Mouse (Mus musculus) cerebellum, adult 2 months (tissue): Measurements from ENCODE around the gene Rnf130. TPM values are rescaled to one million over a fixed set of nuclear protein-coding genes. Genes with fewer than 3 reads are reported as not detected.

Experiments
- DNase-seq, 2 experiments: peaks; one replicate each; pipeline ENCODE4 v3.0.0; 2021
- H3K27ac ChIP-seq: fragments of 200-500 bp; 2 replicates; pipeline ENCODE4 v1.5.1; 2012; ENCODE audit warnings: low read length, control low read depth, inconsistent platforms; ENCODE audit not compliant: insufficient read depth
- H3K27me3 ChIP-seq: fragments of 200-500 bp; 2 replicates; pipeline ENCODE4 v1.6.1; 2012; ENCODE audit warnings: inconsistent platforms, mild to moderate bottlenecking, low read length, moderate library complexity; ENCODE audit not compliant: control insufficient read depth, insufficient read depth
- H3K4me1 ChIP-seq: fragments of 200-500 bp; 2 replicates; pipeline ENCODE4 v1.6.1; 2011; ENCODE audit warnings: low read length; ENCODE audit not compliant: control insufficient read depth, insufficient read depth
- H3K4me3 ChIP-seq: fragments of 200-500 bp; replicated peaks from 2 replicates; pipeline ENCODE3; 2011; ENCODE audit warnings: mild to moderate bottlenecking, low read depth, low read length, control low read depth; ENCODE audit not compliant: insufficient read depth
- CTCF ChIP-seq: fragments of 200-500 bp; IDR thresholded peaks from 2 replicates; pipeline ENCODE4 v1.5.1; 2011; ENCODE audit warnings: low read depth, mild to moderate bottlenecking, control low read depth, low read length, moderate library complexity, borderline replicate concordance; ENCODE audit not compliant: insufficient read depth
- POLR2A ChIP-seq: fragments of 200-500 bp; IDR thresholded peaks from 2 replicates; pipeline ENCODE4 v1.6.1; 2011; ENCODE audit warnings: low read length, control low read depth, borderline replicate concordance; ENCODE audit not compliant: insufficient read depth
- WGBS: fragments of 180-500 bp; shearing (Covaris S2); methylation state at CpG from one replicate; pipeline ENCODE4 v1.1.7; 2018; 5-methylcytosine and 5-hydroxymethylcytosine counted together
- polyA plus RNA-seq: library from polyadenylated mRNA; depleted of rRNA; stranded (reverse); fragments of >200 nt; gene quantifications from 2 replicates; pipeline ENCODE4 v1.2.3, GENCODE M21; 2012

Gene Rnf130
- polyA plus RNA-seq, 1 experiment, result 76.6 TPM

- Histone ChIP-seq H3K4me1 (peaks cover 6% of the 10 kb centered on the region), H3K4me3 (peak overlapping the region; percentile 71), H3K27ac (no peak overlapping the region; the same call in 1 of the 2 replicates), H3K27me3 (no peaks in the 10 kb centered on the region)
- no peak for DNase-seq
- WGBS, result 1% methylated on average over 3 of the region's 3 CpGs
- TF ChIP-seq CTCF, result no peak
- TF ChIP-seq POLR2A, result no peak
Observed at GRCm38 (mm10) chr11:50026521-50027090, 1.5 kb downstream of the Rnf130 start.

GRCm38 (mm10) chr11:50028416-50028815, 3.3 kb downstream of the Rnf130 start:
- Histone ChIP-seq H3K4me3 (no peak overlapping the region), H3K4me1 (peaks cover 7% of the 10 kb centered on the region), H3K27me3 (no peaks in the 10 kb centered on the region), H3K27ac (no peak overlapping the region)
- TF ChIP-seq CTCF (no peak), POLR2A (no peak)
- DNase-seq, result peak in 1 of 2 experiments; percentile 47

GRCm38 (mm10) chr11:50034155-50034554, 9.0 kb downstream of the Rnf130 start:
- H3K27ac ChIP-seq, result no peak overlapping the region
- no peaks in the 10 kb centered on the region for H3K27me3 ChIP-seq
- peaks cover 20% of the 10 kb centered on the region for H3K4me1 ChIP-seq
- TF ChIP-seq POLR2A (no peak), CTCF (no peak)
- H3K4me3 ChIP-seq, result no peak overlapping the region
- no peak for DNase-seq

- peaks cover 20% of the 10 kb centered on the region for H3K4me1 ChIP-seq
- H3K27ac ChIP-seq, result no peak overlapping the region; the same call in 1 of the 2 replicates
- H3K27me3 ChIP-seq, result no peaks in the 10 kb centered on the region
- TF ChIP-seq POLR2A, result no peak
- no peak for TF ChIP-seq CTCF
- 75% methylated on average over 3 of the region's 3 CpGs for WGBS
- DNase-seq, result no peak
- H3K4me3 ChIP-seq, result no peak overlapping the region
Observed at GRCm38 (mm10) chr11:50035726-50036125, 10.6 kb downstream of the Rnf130 start.

- Histone ChIP-seq H3K27me3 (no peaks in the 10 kb centered on the region), H3K4me3 (no peak overlapping the region), H3K27ac (no peak overlapping the region), H3K4me1 (peaks cover 16% of the 10 kb centered on the region; the same call in 1 of the 2 replicates)
- peak; percentile 44 to 81 for DNase-seq
- TF ChIP-seq CTCF (no peak), POLR2A (no peak)
- 11% methylated on average over 4 of the region's 4 CpGs for WGBS
Observed at GRCm38 (mm10) chr11:50036781-50037460, 11.8 kb downstream of the Rnf130 start.

GRCm38 (mm10) chr11:50038757-50039156, 13.6 kb downstream of the Rnf130 start:
- Histone ChIP-seq H3K27ac (no peak overlapping the region), H3K4me1 (peaks cover 16% of the 10 kb centered on the region; the same call in 1 of the 2 replicates), H3K4me3 (no peak overlapping the region), H3K27me3 (no peaks in the 10 kb centered on the region)
- WGBS, result 80% methylated on average over 1 of the region's 1 CpGs
- TF ChIP-seq CTCF, result no peak
- no peak for TF ChIP-seq POLR2A
- no peak for DNase-seq

GRCm38 (mm10) chr11:50041148-50041547, 16.0 kb downstream of the Rnf130 start:
- WGBS, result 68% methylated on average over 3 of the region's 3 CpGs

GRCm38 (mm10) chr11:50042345-50042997, 17.3 kb downstream of the Rnf130 start:
- Histone ChIP-seq H3K27me3 (no peaks in the 10 kb centered on the region), H3K4me1 (peaks cover 9% of the 10 kb centered on the region), H3K27ac (no peak overlapping the region), H3K4me3 (no peak overlapping the region)
- 59% methylated on average over 4 of the region's 4 CpGs for WGBS
- DNase-seq, result no peak
- TF ChIP-seq POLR2A (no peak), CTCF (no peak)

More at GRCm38 (mm10) chr11:50041148-50041547, 16.0 kb downstream of the Rnf130 start:
- H3K4me1 ChIP-seq, result peaks cover 14% of the 10 kb centered on the region; the same call in 1 of the 2 replicates
- no peak overlapping the region for H3K27ac ChIP-seq
- TF ChIP-seq CTCF (no peak), POLR2A (no peak)
- no peaks in the 10 kb centered on the region for H3K27me3 ChIP-seq
- no peak overlapping the region for H3K4me3 ChIP-seq
- no peak for DNase-seq
